Mouse (Mus musculus) MEL (cell line): Measurements from ENCODE around the gene Manf. TPM values are rescaled to one million over a fixed set of nuclear protein-coding genes. Genes with fewer than 3 reads are reported as not detected.

Source experiments
- DNase-seq: peaks from one replicate; pipeline ENCODE4 v3.0.0; 2011; ENCODE audit warnings: low read depth, low spot score
- H3K27ac ChIP-seq: 2 replicates; pipeline ENCODE4 v1.5.1; 2012; ENCODE audit warnings: low read depth, mild to moderate bottlenecking, control low read depth, low read length, moderate library complexity; ENCODE audit not compliant: control insufficient read depth
- H3K27me3 ChIP-seq, 2 experiments: fragments of 150-350 bp in 1 of 2; sonication (generic) in 1 of 2; 2 replicates each; pipeline ENCODE4 v1.6.1; 2012; ENCODE audit warnings: low read length in 2 of 2, mild to moderate bottlenecking in 2 of 2, improper control_type of control experiment in 1 of 2, moderate library complexity in 1 of 2; ENCODE audit not compliant: insufficient read depth in 2 of 2, control insufficient read depth in 1 of 2
- H3K36me3 ChIP-seq, 2 experiments: 2 replicates each; pipeline ENCODE4 v1.6.1; 2012 to 2014; ENCODE audit warnings: low read length in 2 of 2, improper control_type of control experiment in 1 of 2, inconsistent platforms in 1 of 2, mild to moderate bottlenecking in 1 of 2; ENCODE audit not compliant: insufficient read depth in 2 of 2, control insufficient read depth in 1 of 2
- H3K4me1 ChIP-seq, 2 experiments: fragments of 150-350 bp in 1 of 2; sonication (generic) in 1 of 2; 2 replicates each; pipeline ENCODE4 v1.6.1; 2012; ENCODE audit warnings: low read length in 2 of 2, improper control_type of control experiment in 1 of 2, mild to moderate bottlenecking in 1 of 2; ENCODE audit not compliant: insufficient read depth in 2 of 2, control insufficient read depth in 1 of 2
- H3K4me3 ChIP-seq, 2 experiments: fragments of 150-350 bp in 1 of 2; sonication (generic) in 1 of 2; 2 replicates each; pipeline ENCODE4 v1.5.1; 2012; ENCODE audit warnings: low read depth in 2 of 2, low read length in 2 of 2, mild to moderate bottlenecking in 2 of 2, moderate library complexity in 2 of 2, control low read depth in 1 of 2, improper control_type of control experiment in 1 of 2; ENCODE audit not compliant: control insufficient read depth in 1 of 2, insufficient read depth in 1 of 2
- H3K79me2 ChIP-seq: 2 replicates; pipeline ENCODE4 v1.6.1; 2012; ENCODE audit warnings: mild to moderate bottlenecking, low read length, moderate library complexity; ENCODE audit not compliant: control insufficient read depth, poor library complexity, insufficient read depth
- H3K9ac ChIP-seq: 2 replicates; pipeline ENCODE4 v1.6.1; 2012; ENCODE audit warnings: low read depth, mild to moderate bottlenecking, control low read depth, low read length, moderate library complexity; ENCODE audit not compliant: control insufficient read depth, poor library complexity, severe bottlenecking
- H3K9me3 ChIP-seq: fragments of 150-350 bp; sonication (generic); replicated peaks from 2 replicates; pipeline ENCODE4 v1.6.1; 2012; ENCODE audit warnings: mild to moderate bottlenecking, low read length, improper control_type of control experiment, moderate library complexity; ENCODE audit not compliant: insufficient read depth
- CHD1 ChIP-seq: IDR thresholded peaks from 2 replicates; pipeline ENCODE4 v1.6.1; 2012; ENCODE audit warnings: low read depth, mild to moderate bottlenecking, inconsistent platforms, low read length, improper control_type of control experiment
- CTCF ChIP-seq, 3 experiments: IDR thresholded peaks in 2 of 3; conservative IDR thresholded peaks in 1 of 3; 2 replicates each; pipeline ENCODE4 v1.5.1; 2011 to 2012; ENCODE audit warnings: low read length in 3 of 3, low read depth in 2 of 3, mild to moderate bottlenecking in 2 of 3, improper control_type of control experiment in 1 of 3, inconsistent platforms in 1 of 3, mixed read lengths in 1 of 3, moderate library complexity in 1 of 3; ENCODE audit not compliant: control insufficient read depth in 1 of 3, insufficient read depth in 1 of 3, poor library complexity in 1 of 3, severe bottlenecking in 1 of 3
- E2F4 ChIP-seq: IDR thresholded peaks from 2 replicates; pipeline ENCODE4 v1.6.1; 2011; ENCODE audit warnings: low read depth, low read length, improper control_type of control experiment, borderline replicate concordance
- ELF1 ChIP-seq: IDR thresholded peaks from 2 replicates; pipeline ENCODE4 v1.6.1; 2014; ENCODE audit warnings: low read depth, mild to moderate bottlenecking, inconsistent platforms, low read length, improper control_type of control experiment, moderate library complexity
- ETS1 ChIP-seq: IDR thresholded peaks from 2 replicates; pipeline ENCODE4 v1.6.1; 2012; ENCODE audit warnings: low read depth, mild to moderate bottlenecking, inconsistent platforms, low read length, improper control_type of control experiment, moderate library complexity
- GABPA ChIP-seq: IDR thresholded peaks from 2 replicates; pipeline ENCODE4 v1.6.1; 2012; ENCODE audit warnings: low read depth, mild to moderate bottlenecking, inconsistent platforms, low read length, improper control_type of control experiment, moderate library complexity
- GATA1 ChIP-seq: IDR thresholded peaks from 2 replicates; pipeline ENCODE4 v1.6.1; 2011; ENCODE audit warnings: low read depth, low read length, improper control_type of control experiment
- HCFC1 ChIP-seq: IDR thresholded peaks from 2 replicates; pipeline ENCODE4 v1.6.1; 2012; ENCODE audit warnings: low read depth, mild to moderate bottlenecking, inconsistent platforms, low read length, improper control_type of control experiment, moderate library complexity
- KAT2A ChIP-seq: conservative IDR thresholded peaks from 2 replicates; pipeline ENCODE4 v1.6.1; 2012; ENCODE audit warnings: low read depth, low read length, improper control_type of control experiment, inconsistent platforms
- MEF2A ChIP-seq: IDR thresholded peaks from 2 replicates; pipeline ENCODE4 v1.6.1; 2014; ENCODE audit warnings: low read depth, mild to moderate bottlenecking, inconsistent platforms, low read length, improper control_type of control experiment; ENCODE audit not compliant: poor library complexity, insufficient replicate concordance, severe bottlenecking; ENCODE audit errors: extremely low read depth
- MXI1 ChIP-seq: IDR thresholded peaks from 2 replicates; pipeline ENCODE4 v1.6.1; 2011; ENCODE audit warnings: mild to moderate bottlenecking, low read depth, low read length, improper control_type of control experiment
- NELFE ChIP-seq: IDR thresholded peaks from 2 replicates; pipeline ENCODE4 v1.6.1; 2011; ENCODE audit warnings: low read depth, low read length, improper control_type of control experiment
- POLR2A ChIP-seq, 2 experiments: IDR thresholded peaks; 2 replicates each; pipeline ENCODE4 v1.6.1; 2011 to 2012; ENCODE audit warnings: low read length in 2 of 2, mild to moderate bottlenecking in 2 of 2, control low read depth in 1 of 2, improper control_type of control experiment in 1 of 2, low read depth in 1 of 2, moderate library complexity in 1 of 2; ENCODE audit not compliant: control insufficient read depth in 1 of 2, insufficient read depth in 1 of 2, poor library complexity in 1 of 2
- POLR2AphosphoS5 ChIP-seq: IDR thresholded peaks from 2 replicates; pipeline ENCODE4 v1.6.1; 2012; ENCODE audit warnings: low read depth, borderline replicate concordance, mild to moderate bottlenecking, inconsistent platforms, low read length, moderate library complexity, mixed read lengths
- SIN3A ChIP-seq: IDR thresholded peaks from 2 replicates; pipeline ENCODE4 v1.6.1; 2012; ENCODE audit warnings: low read length, improper control_type of control experiment, inconsistent platforms
- TBP ChIP-seq: IDR thresholded peaks from 2 replicates; pipeline ENCODE4 v1.8.0; 2011; ENCODE audit warnings: low read depth, low read length, improper control_type of control experiment
- TCF12 ChIP-seq: IDR thresholded peaks from 2 replicates; pipeline ENCODE4 v1.6.1; 2014; ENCODE audit warnings: low read depth, mild to moderate bottlenecking, inconsistent platforms, low read length, improper control_type of control experiment, moderate library complexity
- UBTF ChIP-seq: IDR thresholded peaks from 2 replicates; pipeline ENCODE4 v1.6.1; 2012; ENCODE audit warnings: low read depth, mild to moderate bottlenecking, inconsistent platforms, low read length, improper control_type of control experiment, moderate library complexity, borderline replicate concordance; ENCODE audit not compliant: insufficient read depth
- ZKSCAN1 ChIP-seq: IDR thresholded peaks from 2 replicates; pipeline ENCODE4 v1.6.1; 2012; ENCODE audit warnings: low read depth, mild to moderate bottlenecking, inconsistent platforms, low read length, improper control_type of control experiment, moderate library complexity
- ZMIZ1 ChIP-seq: IDR thresholded peaks from 2 replicates; pipeline ENCODE4 v1.6.1; 2012; ENCODE audit warnings: low read depth, mild to moderate bottlenecking, inconsistent platforms, low read length, improper control_type of control experiment, moderate library complexity
- polyA plus RNA-seq, 2 experiments: library from polyadenylated mRNA; stranded (reverse) in 1 of 2; unstranded in 1 of 2; fragments of >175 nt in 1 of 2; fragments of >200 nt in 1 of 2; gene quantifications; 2 replicates each; pipeline versions ENCODE4 v1.2.1 to v1.2.4; 2012; ENCODE audit warnings: low replicate concordance in 2 of 2, low read depth in 1 of 2; ENCODE audit not compliant: insufficient read length in 2 of 2, insufficient read depth in 1 of 2, missing spikeins in 1 of 2
- total RNA-seq: library from RNA; depleted of rRNA; stranded (reverse); fragments of 300-350 nt; gene quantifications from 2 replicates; pipeline ENCODE4 v1.2.3, GENCODE M21; 2012; rRNA removed

Gene Manf
- total and polyA plus RNA-seq, 3 experiments, result 289 to 316 TPM; not detected in 1

DNA sequence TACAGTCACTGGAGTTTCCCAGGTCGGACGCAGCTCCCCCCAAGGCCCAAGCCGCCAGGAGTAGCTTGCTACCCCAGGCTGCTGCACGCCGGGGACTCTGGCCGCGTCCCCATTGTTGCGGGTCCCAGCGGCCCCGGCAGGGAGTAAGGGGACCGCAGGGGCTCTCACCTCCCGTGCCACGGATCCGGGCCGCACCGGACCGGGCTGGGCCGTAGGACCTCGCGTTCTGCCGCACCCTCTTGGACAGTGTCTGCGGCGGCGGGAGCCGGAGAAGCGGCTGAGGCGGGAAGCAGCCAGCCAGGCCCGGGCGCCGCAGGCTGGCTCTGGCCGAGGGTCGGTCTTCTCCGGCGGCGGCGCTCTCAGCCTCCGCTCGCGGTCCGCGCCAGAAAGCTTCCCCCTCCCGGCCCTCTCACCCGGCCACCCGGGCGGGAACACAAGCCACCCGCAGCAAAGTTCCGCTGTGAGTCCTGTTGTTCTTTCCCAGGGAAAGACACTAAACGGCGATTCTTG, 102.9 kb downstream of the Manf start, which contains the start of gene Rad54l2:
TSS of gene Rad54l2 (minus strand) at position 383 of the 510 bp plus-strand sequence.
- H3K4me1 ChIP-seq, result peaks cover 0 to 4% of the 10 kb centered on the region in 2 experiments; a peak in 1 of 4 replicates
- DNase-seq, result peak; percentile 92
- H3K9me3 ChIP-seq, result no peaks in the 10 kb centered on the region
- peak within 1 kb of the TSS; percentile 98 for H3K9ac ChIP-seq
- peaks cover 33% of the 10 kb centered on the region for H3K79me2 ChIP-seq
- peak within 1 kb of the TSS; percentile 78 for H3K27ac ChIP-seq
- peak; percentile 77 to 85; a peak in 3 of 4 replicates for TF ChIP-seq POLR2A (IDR thresholded peaks at IDR 0.05; ENCODE audit: control insufficient read depth in 1 of 2, insufficient read depth in 1 of 2, low read depth in 1 of 2, low read length in 2 of 2, poor library complexity in 1 of 2)
- TF ChIP-seq MEF2A, result no peak
- no peak for TF ChIP-seq POLR2AphosphoS5
- TF ChIP-seq CTCF (IDR thresholded peaks at IDR 0.05 in 2 of 3, conservative IDR thresholded peaks at IDR 0.05 in 1 of 3; ENCODE audit: control insufficient read depth in 1 of 3, insufficient read depth in 1 of 3, low read depth in 2 of 3, low read length in 3 of 3, poor library complexity in 1 of 3, severe bottlenecking in 1 of 3), result peak in 2 of 3 experiments; percentile 0 to 29; a peak in 3 of 6 replicates
- no peak; the same call in 1 of the 2 replicates for TF ChIP-seq KAT2A
- TF ChIP-seq GABPA, result no peak
- TF ChIP-seq CHD1, result no peak
- no peak for TF ChIP-seq E2F4
- peak; percentile 92 for TF ChIP-seq HCFC1
- TF ChIP-seq GATA1, result no peak
- TF ChIP-seq SIN3A, result peak; percentile 91
- no peak; the same call in 1 of the 2 replicates for TF ChIP-seq MXI1
- peak; percentile 82 for TF ChIP-seq TCF12
- peak; percentile 89 for TF ChIP-seq TBP
- peak; percentile 64; the same call in 1 of the 2 replicates for TF ChIP-seq ELF1
- peak; percentile 80 for TF ChIP-seq NELFE
- TF ChIP-seq ZMIZ1, result peak; percentile 38; the same call in 1 of the 2 replicates
- no peak for TF ChIP-seq ZKSCAN1
- 0 out of 2 replicates have a peak, but pooled peaks have one; percentile 4 for TF ChIP-seq ETS1
- TF ChIP-seq UBTF, result peak; percentile 86; the same call in 1 of the 2 replicates
- peaks cover 0 to 9% of the 10 kb centered on the region in 2 experiments; a peak in 2 of 4 replicates for H3K36me3 ChIP-seq
- peak within 1 kb of the TSS; percentile 61 to 88 for H3K4me3 ChIP-seq
- no peaks in the 10 kb centered on the region; a peak in 2 of 4 replicates for H3K27me3 ChIP-seq

Other genes starting within 250 kb of the Manf start
- gene Grm2, start 235.9 kb downstream of the Manf start, total RNA-seq, result not detected in 2 replicates
- gene Grm2, start 235.9 kb downstream of the Manf start, polyA plus RNA-seq, result not detected
- gene Tex264, start 206.1 kb downstream of the Manf start, total RNA-seq, result 46.3 and 47.1 TPM in 2 replicates
- 10 to 100 TPM in 1 of 2 experiments, not detected in 1; 87.6 TPM for gene Tex264, start 206.1 kb downstream of the Manf start, polyA plus RNA-seq
- gene Rad54l2, start 102.8 kb downstream of the Manf start, total RNA-seq, result 11.9 and 13.3 TPM in 2 replicates
- 10 to 100 TPM; 15.5 to 27.2 TPM for gene Rad54l2, start 102.8 kb downstream of the Manf start, polyA plus RNA-seq
- 56.3 and 57.3 TPM in 2 replicates for gene Dcaf1, start 70.1 kb downstream of the Manf start, total RNA-seq
- 100 to 1,000 TPM in 1 of 2 experiments, 10 to 100 TPM in 1; 58.7 to 131 TPM for gene Dcaf1, start 70.1 kb downstream of the Manf start, polyA plus RNA-seq
- 23.3 and 29.7 TPM in 2 replicates for gene Rbm15b, start 4.6 kb downstream of the Manf start, total RNA-seq
- gene Rbm15b, start 4.6 kb downstream of the Manf start, polyA plus RNA-seq, result 10 to 100 TPM in 1 of 2 experiments, not detected in 1; 42.2 TPM